Mouse (Mus musculus) cerebellum, adult 11-12 months (tissue): ENCODE results near the gene Wdr70.

Experiments
- DNase-seq: peaks from one replicate; pipeline ENCODE4 v3.0.0; 2022

Wdr70 gene

GRCm38 (mm10) chr15:7857418-7857817, 241.6 kb downstream of the Wdr70 start:
- no peak for DNase-seq

GRCm38 (mm10) chr15:7842398-7842797, 256.6 kb downstream of the Wdr70 start:
- DNase-seq = no peak

- no peak for DNase-seq
Measured at GRCm38 (mm10) chr15:7841664-7842063, 257.3 kb downstream of the Wdr70 start.

GRCm38 (mm10) chr15:7838921-7839309, 260.1 kb downstream of the Wdr70 start:
- DNase-seq = no peak

GRCm38 (mm10) chr15:7838060-7838920, 260.7 kb downstream of the Wdr70 start:
- DNase-seq = no peak

- DNase-seq = no peak
Measured at GRCm38 (mm10) chr15:7835404-7835803, 263.6 kb downstream of the Wdr70 start.

- DNase-seq = no peak
Measured at GRCm38 (mm10) chr15:7825530-7825929, 273.5 kb downstream of the Wdr70 start.

- no peak for DNase-seq
Measured at GRCm38 (mm10) chr15:7823886-7824285, 275.1 kb downstream of the Wdr70 start.
